Mouse (Mus musculus) cortical plate, adult 2 months (tissue): Measurements from ENCODE around the gene Gch1.

ENCODE experiments used
- CTCF ChIP-seq: fragments of 200-500 bp; IDR thresholded peaks from 2 replicates; pipeline ENCODE4 v1.5.1; 2011; ENCODE audit warnings: mild to moderate bottlenecking, control low read depth, low read length; ENCODE audit not compliant: insufficient read depth; ENCODE audit errors: extremely low read depth
- POLR2A ChIP-seq: fragments of 200-500 bp; IDR thresholded peaks from 2 replicates; pipeline ENCODE4 v1.6.1; 2011; ENCODE audit warnings: mild to moderate bottlenecking, low read length, control low read depth; ENCODE audit not compliant: insufficient read depth; ENCODE audit errors: extremely low read depth

DNA sequence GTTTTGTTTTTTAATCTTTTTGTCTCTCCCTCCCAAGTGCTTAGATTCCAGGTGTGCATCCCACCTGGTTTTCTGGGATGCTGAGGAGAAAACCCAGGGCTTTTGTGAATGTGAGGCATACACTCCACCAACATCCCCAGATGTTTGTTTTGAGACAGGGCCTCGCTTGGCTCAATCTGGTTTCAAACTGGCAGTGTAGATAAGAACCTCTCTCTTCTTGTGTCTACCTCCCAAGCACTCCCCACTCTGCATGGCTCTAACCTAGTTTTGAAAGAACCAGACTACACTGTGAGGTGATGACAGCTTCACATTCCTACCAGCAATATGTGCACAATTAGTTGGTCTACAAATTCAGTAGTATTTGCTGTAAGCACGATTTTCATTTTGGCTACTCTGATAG is 44.4 kb upstream of the Gch1 start:
- no peak for TF ChIP-seq POLR2A
- no peak for TF ChIP-seq CTCF
